Mouse (Mus musculus) layer of hippocampus, postnatal 36 days (tissue): ENCODE measurements around the gene Ftl1. TPM values are rescaled to one million over a fixed set of nuclear protein-coding genes. Genes with fewer than 3 reads are reported as not detected.

Experiments
- DNase-seq, 2 experiments: peaks; one replicate each; pipeline ENCODE4 v3.0.0; 2022
- microRNA-seq, 2 experiments: library from miRNA; unstranded; fragments of <30 nt; microRNA quantifications; one replicate each; pipeline ENCODE4 v1.2.0; 2021
- total RNA-seq, 2 experiments: library from RNA; stranded (reverse); gene quantifications; 2 replicates each; pipeline ENCODE4 v1.2.3; 2021

The Ftl1 gene
- total RNA-seq, 2 experiments from 2014 or later, result 187 to 197 TPM

- no peak for DNase-seq
Measured at GRCm38 (mm10) chr7:45412421-45412820, 47.3 kb downstream of the Ftl1 start.

- DNase-seq, result no peak
Measured at GRCm38 (mm10) chr7:45409497-45410163, 50.1 kb downstream of the Ftl1 start.

- DNase-seq, result no peak
Measured at GRCm38 (mm10) chr7:45408949-45409348, 50.7 kb downstream of the Ftl1 start.

GRCm38 (mm10) chr7:45408351-45408750 is 51.3 kb downstream of the Ftl1 start:
- no peak for DNase-seq

Small RNAs within 50 kb of the gene (microRNA-seq; reads per million reads assigned to microRNA genes)
- gene Gm22133, result 0 reads per million in 2 experiments

Other genes starting within 250 kb of the Ftl1 start
- 1 to 10 TPM; 1.4 to 2.3 TPM for gene Dkkl1, start 247.7 kb downstream of the Ftl1 start, total RNA-seq
- gene Tead2, start 244.1 kb downstream of the Ftl1 start, total RNA-seq, result 1 to 10 TPM; 2.6 to 7.8 TPM
- gene Cd37, start 220.8 kb downstream of the Ftl1 start, total RNA-seq, result 1 to 10 TPM; 1.9 to 4.8 TPM
- gene Slc6a16, start 218.8 kb downstream of the Ftl1 start, total RNA-seq, result 1 to 10 TPM; 2.0 to 2.8 TPM
- gene Slc6a21, start 182.4 kb downstream of the Ftl1 start, total RNA-seq, result not detected
- gene Trpm4, start 126.1 kb downstream of the Ftl1 start, total RNA-seq, result 10 to 100 TPM; 12.9 to 14.8 TPM
- under 1 TPM; 0.20 to 0.46 TPM for gene Hrc, start 124.6 kb downstream of the Ftl1 start, total RNA-seq
- 100 to 1,000 TPM; 126 to 128 TPM for gene Ppfia3, start 92.9 kb downstream of the Ftl1 start, total RNA-seq
- 100 to 1,000 TPM; 133 to 154 TPM for gene Lin7b, start 89.3 kb downstream of the Ftl1 start, total RNA-seq
- gene Snrnp70, start 64.1 kb downstream of the Ftl1 start, total RNA-seq, result 100 to 1,000 TPM; 379 to 450 TPM
- gene Kcna7, start 54.2 kb downstream of the Ftl1 start, total RNA-seq, result not detected
- under 1 TPM; 0.17 to 0.18 TPM for gene Ntf5, start 46.2 kb downstream of the Ftl1 start, total RNA-seq
- not detected for gene Lhb, start 39.1 kb downstream of the Ftl1 start, total RNA-seq
- 10 to 100 TPM; 14.5 to 18.6 TPM for gene Gys1, start 25.0 kb downstream of the Ftl1 start, total RNA-seq
- gene Ruvbl2, start 21.8 kb downstream of the Ftl1 start, total RNA-seq, result 10 to 100 TPM; 33.0 to 39.9 TPM
- 10 to 100 TPM; 73.5 to 80.8 TPM for gene Bax, start 7.0 kb upstream of the Ftl1 start, total RNA-seq
- gene Tulp2, start 22.0 kb upstream of the Ftl1 start, total RNA-seq, result not detected
- 1 to 10 TPM in 1 of 2 experiments, not detected in 1; 2.5 TPM for gene Gm45808, start 26.9 kb upstream of the Ftl1 start, total RNA-seq
- gene Dhdh, start 28.9 kb upstream of the Ftl1 start, total RNA-seq, result 1 to 10 TPM; 3.1 to 3.9 TPM
- gene Nucb1, start 50.5 kb upstream of the Ftl1 start, total RNA-seq, result 10 to 100 TPM; 94.0 to 98.0 TPM
- 10 to 100 TPM; 17.4 to 20.0 TPM for gene Ppp1r15a, start 66.4 kb upstream of the Ftl1 start, total RNA-seq
- under 1 TPM; 0.77 to 0.86 TPM for gene Plekha4, start 66.4 kb upstream of the Ftl1 start, total RNA-seq
- gene Hsd17b14, start 95.0 kb upstream of the Ftl1 start, total RNA-seq, result under 1 TPM in 1 of 2 experiments, not detected in 1; 0.28 TPM
- gene Bcat2, start 110.3 kb upstream of the Ftl1 start, total RNA-seq, result 10 to 100 TPM; 23.5 to 29.9 TPM
- gene Fgf21, start 155.6 kb upstream of the Ftl1 start, total RNA-seq, result not detected
- not detected for gene Fut1, start 157.4 kb upstream of the Ftl1 start, total RNA-seq
- not detected for gene Izumo1, start 161.9 kb upstream of the Ftl1 start, total RNA-seq
- gene Rasip1, start 167.6 kb upstream of the Ftl1 start, total RNA-seq, result 1 to 10 TPM; 6.1 to 6.6 TPM
- 1 to 10 TPM; 2.3 to 2.8 TPM for gene Mamstr, start 180.1 kb upstream of the Ftl1 start, total RNA-seq
- under 1 TPM in 1 of 2 experiments, not detected in 1; 0.18 TPM for gene Fut2, start 206.5 kb upstream of the Ftl1 start, total RNA-seq
- gene Ntn5, start 224.1 kb upstream of the Ftl1 start, total RNA-seq, result 1 to 10 TPM; 5.5 to 6.0 TPM
- gene Sec1, start 234.5 kb upstream of the Ftl1 start, total RNA-seq, result 1 to 10 TPM; 2.0 to 2.7 TPM
- gene Car11, start 240.0 kb upstream of the Ftl1 start, total RNA-seq, result 100 to 1,000 TPM; 191 to 217 TPM
- gene Dbp, start 245.2 kb upstream of the Ftl1 start, total RNA-seq, result 10 to 100 TPM; 49.8 to 51.5 TPM